Mouse (Mus musculus) heart, postnatal 0 days (tissue): ENCODE measurements around the gene Slc25a41.

Source experiments
- CTCF ChIP-seq: IDR thresholded peaks from 2 replicates; pipeline ENCODE4 v1.5.1; 2016; ENCODE audit warnings: antibody characterized with exemption, control low read depth, low read depth
- EP300 ChIP-seq: IDR thresholded peaks from 2 replicates; pipeline ENCODE4 v1.6.1; 2016; ENCODE audit warnings: antibody characterized with exemption, low read depth

- no peak for TF ChIP-seq EP300
- TF ChIP-seq CTCF: no peak
These were observed 46.4 kb downstream of the Slc25a41 start for GRCm38 (mm10) chr17:56995046-56995445.
